Mouse (Mus musculus): ENCODE results near the gene Kcnh7.

Gene Kcnh7

GRCm38 (mm10) chr2:62935273-62935874 lies 248.7 kb downstream of the Kcnh7 start:
- no peak for DNase-seq

- no peak for DNase-seq
These were observed 255.6 kb downstream of the Kcnh7 start for GRCm38 (mm10) chr2:62928494-62928893.

GRCm38 (mm10) chr2:62928065-62928464 lies 256.0 kb downstream of the Kcnh7 start:
- no peak for DNase-seq

GRCm38 (mm10) chr2:62923803-62924202 lies 260.3 kb downstream of the Kcnh7 start:
- no peak for DNase-seq

- DNase-seq, result no peak
These were observed 276.4 kb downstream of the Kcnh7 start for GRCm38 (mm10) chr2:62907688-62908087.

- no peak for DNase-seq
These were observed 281.4 kb downstream of the Kcnh7 start for GRCm38 (mm10) chr2:62902363-62903353.

GRCm38 (mm10) chr2:62878763-62879162 lies 305.3 kb downstream of the Kcnh7 start:
- no peak for DNase-seq

GRCm38 (mm10) chr2:62855391-62855790 lies 328.7 kb downstream of the Kcnh7 start:
- peak in 1 of 2 experiments; percentile 3 for DNase-seq

- DNase-seq, result no peak
These were observed 341.5 kb downstream of the Kcnh7 start for GRCm38 (mm10) chr2:62842630-62843029.

GRCm38 (mm10) chr2:62834261-62834660 lies 349.8 kb downstream of the Kcnh7 start:
- no peak for DNase-seq

- no peak for DNase-seq
These were observed 364.9 kb downstream of the Kcnh7 start for GRCm38 (mm10) chr2:62819231-62819630.

- DNase-seq, result no peak
These were observed 368.1 kb downstream of the Kcnh7 start for GRCm38 (mm10) chr2:62816016-62816415.

- DNase-seq, result no peak
These were observed 375.3 kb downstream of the Kcnh7 start for GRCm38 (mm10) chr2:62808813-62809212.

- DNase-seq, result no peak
These were observed 376.6 kb downstream of the Kcnh7 start for GRCm38 (mm10) chr2:62807476-62807882.

GRCm38 (mm10) chr2:62806931-62807330 lies 377.2 kb downstream of the Kcnh7 start:
- no peak for DNase-seq

- no peak for DNase-seq
These were observed 380.1 kb downstream of the Kcnh7 start for GRCm38 (mm10) chr2:62804030-62804429.

- no peak for DNase-seq
These were observed 399.5 kb downstream of the Kcnh7 start for GRCm38 (mm10) chr2:62784460-62785038.

- DNase-seq, result no peak
These were observed 437.8 kb downstream of the Kcnh7 start for GRCm38 (mm10) chr2:62746256-62746655.

- DNase-seq, result no peak
These were observed 441.0 kb downstream of the Kcnh7 start for GRCm38 (mm10) chr2:62743098-62743497.

- no peak for DNase-seq
These were observed 453.4 kb downstream of the Kcnh7 start for GRCm38 (mm10) chr2:62730671-62731070.

- no peak for DNase-seq
These were observed 456.4 kb downstream of the Kcnh7 start for GRCm38 (mm10) chr2:62727732-62728131.

- DNase-seq, result no peak
These were observed 458.1 kb downstream of the Kcnh7 start for GRCm38 (mm10) chr2:62725946-62726345.

GRCm38 (mm10) chr2:62718411-62718810 lies 465.7 kb downstream of the Kcnh7 start:
- no peak for DNase-seq

- DNase-seq, result no peak
These were observed 466.8 kb downstream of the Kcnh7 start for GRCm38 (mm10) chr2:62717270-62717669.
